Mouse (Mus musculus): ENCODE measurements around the gene Gpt2.

DNA sequence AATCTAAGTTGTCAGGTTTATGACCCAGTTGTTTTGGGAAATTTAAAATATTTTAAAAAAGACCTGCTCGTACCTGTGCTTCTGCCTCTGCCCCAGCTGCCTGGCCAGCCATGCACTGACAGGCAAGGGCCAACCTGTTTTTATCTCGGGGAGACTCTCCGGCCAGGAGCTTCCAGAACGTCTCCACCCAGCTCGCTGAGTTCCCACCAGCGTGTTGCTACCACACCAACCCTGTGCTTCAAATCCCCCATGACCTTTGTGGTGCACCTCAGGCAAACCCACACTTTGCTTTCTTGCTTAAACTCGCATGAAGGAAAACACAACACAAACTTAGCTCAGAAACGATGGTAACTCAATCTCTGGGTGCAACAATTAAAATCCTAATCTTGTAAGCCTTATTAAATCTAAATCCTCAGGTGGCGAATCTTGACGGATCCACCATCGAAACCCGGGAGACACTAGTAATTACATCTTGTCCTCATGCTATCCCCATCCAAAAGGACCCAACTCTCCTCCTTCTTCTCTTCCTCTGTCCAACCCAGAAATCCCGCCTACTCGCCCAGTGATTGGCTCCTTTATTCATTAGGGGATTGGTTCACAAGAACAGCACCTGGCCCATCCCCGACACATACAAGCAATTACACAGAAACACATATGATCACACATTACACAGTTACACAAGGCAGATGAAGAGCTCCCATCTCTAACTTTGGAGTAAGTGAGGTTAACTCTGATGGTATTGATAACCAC is 46.3 kb upstream of the Gpt2 start:
- no peak for TF ChIP-seq CTCF (IDR thresholded peaks at IDR 0.05; ENCODE audit: low read depth, low read length)
- no peak for TF ChIP-seq POLR2A (IDR thresholded peaks at IDR 0.05; ENCODE audit: borderline replicate concordance, low read depth, low read length)

All from bone marrow macrophage, adult 2 months (primary cell).